Mouse (Mus musculus): ENCODE data around the gene Cavin2. TPM values are rescaled to one million over a fixed set of nuclear protein-coding genes. Genes with fewer than 3 reads are reported as not detected.
A peak's percentile ranks its signal among the peaks of the same experiment; 100 is the strongest.

The Cavin2 gene
- total RNA-seq, 1 experiment, result 0.13 TPM

- Histone ChIP-seq H3K9ac (ENCODE audit: insufficient read depth, low read depth, low read length, poor library complexity, severe bottlenecking) (no peak overlapping the region), H3K4me1 (ENCODE audit: control insufficient read depth in 2 of 2, insufficient read depth in 2 of 2, low read length in 2 of 2, poor library complexity in 1 of 2) (no peaks in the 10 kb centered on the region), H3K9me3 (ENCODE audit: control insufficient read depth, insufficient read depth, low read depth, low read length) (no peaks in the 10 kb centered on the region), H3K36me3 (ENCODE audit: control insufficient read depth, insufficient read depth, low read length, poor library complexity, severe bottlenecking) (no peaks in the 10 kb centered on the region), H3K27ac (ENCODE audit: insufficient read depth, low read depth, low read length, poor library complexity, severe bottlenecking) (no peak overlapping the region), H3K4me3 (ENCODE audit: insufficient read depth in 1 of 2, low read depth in 1 of 2, low read length in 2 of 2, poor library complexity in 1 of 2, severe bottlenecking in 1 of 2) (no peak overlapping the region)
- DNase-seq (ENCODE audit: low read depth, low spot score), result peak; percentile 38
- in situ Hi-C loops (cut with MboI; ENCODE audit: low sequenced_read_pairs in 2 of 2, unreplicated experiment in 2 of 2), result no loop called here
- TF ChIP-seq ZC3H11A (IDR thresholded peaks at IDR 0.05; ENCODE audit: borderline replicate concordance, low read depth, low read length), result peak; percentile 41; the same call in 1 of the 2 replicates
- no peak for TF ChIP-seq ZNF384 (IDR thresholded peaks at IDR 0.05; ENCODE audit: low read depth, low read length)
Measured at GRCm38 (mm10) chr1:51347596-51347995, 58.7 kb downstream of the Cavin2 start.

GRCm38 (mm10) chr1:51348631-51349030 lies 59.7 kb downstream of the Cavin2 start:
- Histone ChIP-seq H3K27ac (ENCODE audit: insufficient read depth, low read depth, low read length, poor library complexity, severe bottlenecking) (no peak overlapping the region), H3K36me3 (ENCODE audit: control insufficient read depth, insufficient read depth, low read length, poor library complexity, severe bottlenecking) (no peaks in the 10 kb centered on the region), H3K4me1 (ENCODE audit: control insufficient read depth in 2 of 2, insufficient read depth in 2 of 2, low read length in 2 of 2, poor library complexity in 1 of 2) (no peaks in the 10 kb centered on the region), H3K9ac (ENCODE audit: insufficient read depth, low read depth, low read length, poor library complexity, severe bottlenecking) (no peak overlapping the region), H3K4me3 (ENCODE audit: insufficient read depth in 1 of 2, low read depth in 1 of 2, low read length in 2 of 2, poor library complexity in 1 of 2, severe bottlenecking in 1 of 2) (no peak overlapping the region), H3K9me3 (ENCODE audit: control insufficient read depth, insufficient read depth, low read depth, low read length) (no peaks in the 10 kb centered on the region)
- no peak for TF ChIP-seq HCFC1 (IDR thresholded peaks at IDR 0.05; ENCODE audit: borderline replicate concordance, insufficient read depth, low read length)
- no peak for TF ChIP-seq ZC3H11A (IDR thresholded peaks at IDR 0.05; ENCODE audit: borderline replicate concordance, low read depth, low read length)
- TF ChIP-seq CHD2 (IDR thresholded peaks at IDR 0.05; ENCODE audit: low read depth, low read length), result no peak
- TF ChIP-seq ZNF384 (IDR thresholded peaks at IDR 0.05; ENCODE audit: low read depth, low read length), result no peak
- no peak for TF ChIP-seq MAFK (IDR thresholded peaks at IDR 0.05; ENCODE audit: insufficient read depth, low read depth, low read length)
- in situ Hi-C loops (cut with MboI; ENCODE audit: low sequenced_read_pairs in 2 of 2, unreplicated experiment in 2 of 2), result no loop called here
- DNase-seq (ENCODE audit: low read depth, low spot score), result no peak

- TF ChIP-seq CHD2 (IDR thresholded peaks at IDR 0.05; ENCODE audit: low read depth, low read length), result no peak
- no peak for TF ChIP-seq ZNF384 (IDR thresholded peaks at IDR 0.05; ENCODE audit: low read depth, low read length)
- TF ChIP-seq MAFK (IDR thresholded peaks at IDR 0.05; ENCODE audit: insufficient read depth, low read depth, low read length), result no peak
- TF ChIP-seq HCFC1 (IDR thresholded peaks at IDR 0.05; ENCODE audit: borderline replicate concordance, insufficient read depth, low read length), result no peak
- TF ChIP-seq ZC3H11A (IDR thresholded peaks at IDR 0.05; ENCODE audit: borderline replicate concordance, low read depth, low read length), result no peak
- no peak overlapping the region for H3K4me3 ChIP-seq (ENCODE audit: insufficient read depth in 1 of 2, low read depth in 1 of 2, low read length in 2 of 2, poor library complexity in 1 of 2, severe bottlenecking in 1 of 2)
- in situ Hi-C loops (cut with MboI; ENCODE audit: low sequenced_read_pairs in 2 of 2, unreplicated experiment in 2 of 2), result no loop called here
Measured at GRCm38 (mm10) chr1:51349291-51349967, 60.5 kb downstream of the Cavin2 start.

More at GRCm38 (mm10) chr1:51349291-51349967, 60.5 kb downstream of the Cavin2 start:
- Histone ChIP-seq H3K36me3 (ENCODE audit: control insufficient read depth, insufficient read depth, low read length, poor library complexity, severe bottlenecking) (no peaks in the 10 kb centered on the region), H3K4me1 (ENCODE audit: control insufficient read depth in 2 of 2, insufficient read depth in 2 of 2, low read length in 2 of 2, poor library complexity in 1 of 2) (no peaks in the 10 kb centered on the region), H3K9me3 (ENCODE audit: control insufficient read depth, insufficient read depth, low read depth, low read length) (no peaks in the 10 kb centered on the region), H3K27ac (ENCODE audit: insufficient read depth, low read depth, low read length, poor library complexity, severe bottlenecking) (no peak overlapping the region), H3K9ac (ENCODE audit: insufficient read depth, low read depth, low read length, poor library complexity, severe bottlenecking) (no peak overlapping the region)
- DNase-seq (ENCODE audit: low read depth, low spot score), result no peak

Other genes starting within 250 kb of the Cavin2 start
- 44.8 and 64.9 TPM in 2 replicates for gene Nabp1, start 189.3 kb downstream of the Cavin2 start, total RNA-seq (2012; rRNA removed)